Mouse (Mus musculus): ENCODE data around the gene Klhl22. TPM values are rescaled to one million over a fixed set of nuclear protein-coding genes. Genes with fewer than 3 reads are reported as not detected.
"Not testable (repeated sequence)": the region's sequence is repeated elsewhere in the genome, so short reads cannot be mapped to it uniquely, and the experiment has no call there.

The Klhl22 gene
- total and polyA plus RNA-seq, 3 experiments: not detected

DNA sequence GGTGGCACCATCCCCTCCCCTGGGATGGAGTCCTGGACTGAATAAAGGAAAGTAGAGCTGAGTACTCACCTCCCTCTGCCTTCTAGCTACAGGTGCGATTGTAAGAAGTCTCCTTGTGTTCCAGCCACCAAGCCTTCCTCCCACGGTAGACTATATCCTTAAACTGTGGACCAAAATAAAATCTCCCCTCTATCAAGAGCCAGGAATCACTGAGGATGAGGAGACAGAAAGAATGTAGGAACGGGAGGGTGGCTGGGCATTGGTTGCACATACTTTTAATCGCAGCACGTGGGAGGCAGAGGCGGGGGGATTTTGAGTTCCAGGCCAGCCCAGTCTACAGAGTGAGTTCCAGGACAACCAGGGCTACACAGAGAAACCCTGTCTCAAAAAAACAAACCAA lies 27.0 kb upstream of the Klhl22 start:
- H3K4me2 ChIP-seq (ENCODE audit: insufficient read depth, low read depth, poor library complexity, severe bottlenecking): no peak overlapping the region
- H3K79me2 ChIP-seq (replicated peaks; ENCODE audit: control insufficient read depth, extremely low read depth, insufficient read depth, poor library complexity, severe bottlenecking): no peaks in the 10 kb centered on the region
- H3K9ac ChIP-seq (ENCODE audit: insufficient read depth, low read depth): no peak overlapping the region
- no peak for TF ChIP-seq MYC (IDR thresholded peaks at IDR 0.05; ENCODE audit: low read depth, low read length)
- TF ChIP-seq POLR2AphosphoS2 (IDR thresholded peaks at IDR 0.05; ENCODE audit: low read depth, low read length): no peak
- TF ChIP-seq ETS1 (conservative IDR thresholded peaks at IDR 0.05; ENCODE audit: low read depth, low read length): no peak
- no peak for TF ChIP-seq MAFK (IDR thresholded peaks at IDR 0.05; ENCODE audit: insufficient replicate concordance, low read length)
- TF ChIP-seq MAX (IDR thresholded peaks at IDR 0.05; ENCODE audit: low read length): no peak
- TF ChIP-seq IRF4 (IDR thresholded peaks at IDR 0.05; ENCODE audit: low read depth, low read length): no peak
- TF ChIP-seq NRF1 (IDR thresholded peaks at IDR 0.05; ENCODE audit: low read depth, low read length): no peak
- DNase-seq (ENCODE audit: extremely low read depth): no peak
- in situ Hi-C loops (cut with MboI; ENCODE audit: low pct_ligation_motif_present, low pct_unique_long_range_greater_than_20kb, low sequenced_read_pairs): loop anchor here (10.0 kb wide), 1 partner anchor 178 kb away; no protein-coding TSS in a partner anchor
- no peaks in the 10 kb centered on the region for H3K36me3 ChIP-seq (replicated peaks in 1 of 2; ENCODE audit: control insufficient read depth in 1 of 2, insufficient read depth in 1 of 2, low read length in 1 of 2)
- no peaks in the 10 kb centered on the region for H3K9me3 ChIP-seq (replicated peaks; ENCODE audit: low read length)
- no peak overlapping the region for H3K4me3 ChIP-seq (replicated peaks in 1 of 3; ENCODE audit: low read depth in 2 of 3, low read length in 2 of 3, poor library complexity in 1 of 3)
- H3K27ac ChIP-seq (ENCODE audit: insufficient read depth, low read depth): no peak overlapping the region
- peaks cover 11% of the 10 kb centered on the region for H3K27me3 ChIP-seq (replicated peaks)
- peaks cover 3 to 5% of the 10 kb centered on the region in 2 experiments; a peak in 3 of 4 replicates for H3K4me1 ChIP-seq (ENCODE audit: control insufficient read depth in 1 of 2, insufficient read depth in 2 of 2)
- dilution Hi-C loops (cut with MboI; ENCODE audit: extremely low pct_ligation_motif_present, extremely low pct_unique_long_range_greater_than_20kb, low sequenced_read_pairs): no loop called here

DNA sequence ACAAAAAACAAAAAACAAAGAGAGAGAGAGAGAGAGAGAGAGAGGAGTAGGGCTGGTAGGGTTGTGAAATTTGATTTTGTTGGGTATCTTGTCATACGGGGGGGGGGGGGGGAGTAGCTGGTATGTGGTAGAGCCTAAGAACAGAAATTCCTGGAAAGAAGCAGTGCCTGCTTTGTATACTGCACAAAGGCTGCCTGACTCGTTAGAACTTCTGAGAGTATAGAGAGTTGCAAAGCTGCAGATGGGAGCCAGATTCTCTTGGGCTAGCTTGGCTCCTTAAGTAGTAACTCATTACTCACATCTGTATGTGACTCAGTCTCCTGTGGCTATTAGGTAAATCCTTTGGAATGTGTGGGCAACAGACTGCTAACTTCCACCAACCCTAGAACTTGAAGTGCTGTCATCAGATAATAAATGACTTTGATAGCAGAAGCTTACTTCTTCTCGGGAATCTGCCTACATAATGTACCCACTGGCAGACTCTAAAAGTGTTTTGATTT lies 26.5 kb upstream of the Klhl22 start, which contains the start of gene Med15:
Gene Med15 (minus strand): TSS at position 51 of the 500 bp plus-strand sequence.
- Histone ChIP-seq H3K79me2 (replicated peaks; ENCODE audit: control insufficient read depth, extremely low read depth, insufficient read depth, poor library complexity, severe bottlenecking) (no peaks in the 10 kb centered on the region), H3K27me3 (replicated peaks) (peaks cover 15% of the 10 kb centered on the region), H3K9me3 (replicated peaks; ENCODE audit: low read length) (no peaks in the 10 kb centered on the region), H3K4me3 (replicated peaks in 1 of 3; ENCODE audit: low read depth in 2 of 3, low read length in 2 of 3, poor library complexity in 1 of 3) (no peak within 1 kb of the TSS), H3K27ac (ENCODE audit: insufficient read depth, low read depth) (no peak within 1 kb of the TSS), H3K4me1 (ENCODE audit: control insufficient read depth in 1 of 2, insufficient read depth in 2 of 2) (peaks cover 0 to under 1% of the 10 kb centered on the region in 2 experiments; a peak in 1 of 4 replicates), H3K36me3 (replicated peaks in 1 of 2; ENCODE audit: control insufficient read depth in 1 of 2, insufficient read depth in 1 of 2, low read length in 1 of 2) (no peaks in the 10 kb centered on the region), H3K4me2 (ENCODE audit: insufficient read depth, low read depth, poor library complexity, severe bottlenecking) (no peak within 1 kb of the TSS), H3K9ac (ENCODE audit: insufficient read depth, low read depth) (no peak within 1 kb of the TSS)
- no peak for DNase-seq (ENCODE audit: extremely low read depth)
- no peak for TF ChIP-seq MXI1 (IDR thresholded peaks at IDR 0.05; ENCODE audit: low read depth, low read length)
- TF ChIP-seq EP300 (IDR thresholded peaks at IDR 0.05; ENCODE audit: low read length): no peak
- no peak for TF ChIP-seq ZC3H11A (IDR thresholded peaks at IDR 0.05; ENCODE audit: low read depth, low read length)
- in situ Hi-C loops (cut with MboI; ENCODE audit: low pct_ligation_motif_present, low pct_unique_long_range_greater_than_20kb, low sequenced_read_pairs): loop anchor here (10.0 kb wide), 1 partner anchor 178 kb away; no protein-coding TSS in a partner anchor
- dilution Hi-C loops (cut with MboI; ENCODE audit: extremely low pct_ligation_motif_present, extremely low pct_unique_long_range_greater_than_20kb, low sequenced_read_pairs): no loop called here

DNA sequence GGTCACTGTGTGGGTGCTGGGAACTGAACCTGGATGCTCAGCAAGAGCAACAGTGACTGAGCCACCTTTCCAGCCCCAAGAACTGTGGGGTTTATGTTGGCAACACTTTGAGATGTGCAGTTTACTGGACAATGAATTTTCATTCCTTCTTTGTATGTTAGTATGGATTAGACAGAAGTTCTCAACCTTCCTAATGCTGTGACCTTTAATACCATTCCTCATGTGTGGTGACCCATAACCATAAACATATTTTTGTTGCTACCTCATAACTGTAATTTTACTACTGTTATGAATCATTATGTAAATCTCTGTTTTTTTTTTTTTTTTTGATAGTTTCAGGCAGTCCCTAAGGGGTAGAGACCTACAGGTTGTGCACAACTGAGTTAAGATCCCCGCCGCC lies 25.8 kb upstream of the Klhl22 start:
- no peaks in the 10 kb centered on the region for H3K36me3 ChIP-seq (replicated peaks in 1 of 2; ENCODE audit: control insufficient read depth in 1 of 2, insufficient read depth in 1 of 2, low read length in 1 of 2)
- TF ChIP-seq CTCF (conservative IDR thresholded peaks at IDR 0.05 in 1 of 2, IDR thresholded peaks at IDR 0.05 in 1 of 2; ENCODE audit: low read depth in 2 of 2, low read length in 2 of 2) (no peak), ZNF384 (IDR thresholded peaks at IDR 0.05; ENCODE audit: low read depth, low read length) (0 out of 2 replicates have a peak, but pooled peaks have one; percentile 40)
- no peaks in the 10 kb centered on the region for H3K4me1 ChIP-seq (ENCODE audit: control insufficient read depth in 1 of 2, insufficient read depth in 2 of 2)
- in situ Hi-C loops (cut with MboI; ENCODE audit: low pct_ligation_motif_present, low pct_unique_long_range_greater_than_20kb, low sequenced_read_pairs): loop anchor here (10.0 kb wide), 1 partner anchor 179 kb away; no protein-coding TSS in a partner anchor
- no peak overlapping the region for H3K9ac ChIP-seq (ENCODE audit: insufficient read depth, low read depth)
- H3K79me2 ChIP-seq (replicated peaks; ENCODE audit: control insufficient read depth, extremely low read depth, insufficient read depth, poor library complexity, severe bottlenecking): no peaks in the 10 kb centered on the region
- H3K4me3 ChIP-seq (replicated peaks in 1 of 3; ENCODE audit: low read depth in 2 of 3, low read length in 2 of 3, poor library complexity in 1 of 3): no peak overlapping the region
- DNase-seq (ENCODE audit: extremely low read depth): no peak
- no peak overlapping the region for H3K4me2 ChIP-seq (ENCODE audit: insufficient read depth, low read depth, poor library complexity, severe bottlenecking)
- dilution Hi-C loops (cut with MboI; ENCODE audit: extremely low pct_ligation_motif_present, extremely low pct_unique_long_range_greater_than_20kb, low sequenced_read_pairs): no loop called here
- no peaks in the 10 kb centered on the region for H3K9me3 ChIP-seq (replicated peaks; ENCODE audit: low read length)
- H3K27ac ChIP-seq (ENCODE audit: insufficient read depth, low read depth): no peak overlapping the region
- H3K27me3 ChIP-seq (replicated peaks): peaks cover 16% of the 10 kb centered on the region

DNA sequence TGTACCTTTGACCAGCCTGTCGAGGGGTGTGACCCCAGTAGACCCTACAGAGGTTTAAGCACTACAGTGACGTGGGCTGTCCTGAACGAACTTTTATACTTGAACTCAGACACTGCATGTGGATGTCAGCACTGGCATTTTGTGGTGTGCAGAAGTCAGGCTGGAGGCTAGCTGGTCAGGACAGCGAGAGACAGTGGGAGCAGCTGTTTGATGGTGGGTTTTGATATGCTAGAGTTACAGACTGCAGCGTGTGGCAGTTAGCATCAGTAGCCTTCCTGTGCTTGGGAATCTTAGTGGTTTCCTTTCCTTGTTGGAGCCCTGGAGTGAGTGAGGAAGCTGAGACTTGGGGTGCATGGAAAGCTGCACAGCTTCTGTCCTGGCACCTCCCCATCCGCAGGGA lies 24.5 kb upstream of the Klhl22 start:
- DNase-seq (ENCODE audit: extremely low read depth); H3K27ac ChIP-seq (ENCODE audit: insufficient read depth, low read depth): not testable (repeated sequence)

More for the DNA sequence above, 24.5 kb upstream of the Klhl22 start:
- H3K4me2 ChIP-seq (ENCODE audit: insufficient read depth, low read depth, poor library complexity, severe bottlenecking); H3K36me3 ChIP-seq (replicated peaks in 1 of 2; ENCODE audit: control insufficient read depth in 1 of 2, insufficient read depth in 1 of 2, low read length in 1 of 2); H3K4me1 ChIP-seq (ENCODE audit: control insufficient read depth in 1 of 2, insufficient read depth in 2 of 2); H3K79me2 ChIP-seq (replicated peaks; ENCODE audit: control insufficient read depth, extremely low read depth, insufficient read depth, poor library complexity, severe bottlenecking); H3K9me3 ChIP-seq (replicated peaks; ENCODE audit: low read length); H3K4me3 ChIP-seq (replicated peaks in 1 of 3; ENCODE audit: low read depth in 2 of 3, low read length in 2 of 3, poor library complexity in 1 of 3); H3K9ac ChIP-seq (ENCODE audit: insufficient read depth, low read depth); dilution Hi-C loops (cut with MboI; ENCODE audit: extremely low pct_ligation_motif_present, extremely low pct_unique_long_range_greater_than_20kb, low sequenced_read_pairs): not testable (repeated sequence)
- in situ Hi-C loops (cut with MboI; ENCODE audit: low pct_ligation_motif_present, low pct_unique_long_range_greater_than_20kb, low sequenced_read_pairs): loop anchor here (10.0 kb wide), 1 partner anchor 180 kb away; no protein-coding TSS in a partner anchor
- peaks cover 18% of the 10 kb centered on the region for H3K27me3 ChIP-seq (replicated peaks)

Data from CH12.LX (cell line).